Mouse (Mus musculus) cerebellum, adult 11 months (tissue): ENCODE results near the gene Smim24.

Experiments
- DNase-seq: peaks from one replicate; pipeline ENCODE4 v3.0.0; 2022

The Smim24 gene

GRCm38 (mm10) chr10:81423476-81424245 lies 30.8 kb downstream of the Smim24 start:
- DNase-seq, result peak; percentile 27

- peak; percentile 85 for DNase-seq
These were observed 31.6 kb downstream of the Smim24 start for GRCm38 (mm10) chr10:81424246-81425051.

- peak; percentile 66 for DNase-seq
These were observed 32.5 kb downstream of the Smim24 start for GRCm38 (mm10) chr10:81425236-81425850.

GRCm38 (mm10) chr10:81426081-81426671 lies 33.3 kb downstream of the Smim24 start:
- peak; percentile 56 for DNase-seq

- peak; percentile 71 for DNase-seq
These were observed 34.0 kb downstream of the Smim24 start for GRCm38 (mm10) chr10:81426897-81427296.

- DNase-seq, result no peak
These were observed 34.5 kb downstream of the Smim24 start for GRCm38 (mm10) chr10:81427327-81427726.

GRCm38 (mm10) chr10:81427804-81428506 lies 35.1 kb downstream of the Smim24 start:
- peak; percentile 69 for DNase-seq

- peak; percentile 32 for DNase-seq
These were observed 35.6 kb downstream of the Smim24 start for GRCm38 (mm10) chr10:81428507-81428870.

GRCm38 (mm10) chr10:81429092-81429491 lies 36.2 kb downstream of the Smim24 start:
- peak; percentile 34 for DNase-seq

- DNase-seq, result peak; percentile 73
These were observed 36.8 kb downstream of the Smim24 start for GRCm38 (mm10) chr10:81429605-81430061.

- DNase-seq, result peak; percentile 87
These were observed 37.4 kb downstream of the Smim24 start for GRCm38 (mm10) chr10:81430141-81430830.

GRCm38 (mm10) chr10:81430831-81431525 lies 38.1 kb downstream of the Smim24 start:
- DNase-seq, result peak; percentile 87

GRCm38 (mm10) chr10:81431526-81432168 lies 38.8 kb downstream of the Smim24 start:
- peak; percentile 67 for DNase-seq

GRCm38 (mm10) chr10:81432169-81432867 lies 39.5 kb downstream of the Smim24 start:
- no peak for DNase-seq

GRCm38 (mm10) chr10:81432868-81433262 lies 40.0 kb downstream of the Smim24 start:
- peak; percentile 93 for DNase-seq

- peak; percentile 62 for DNase-seq
These were observed 40.9 kb downstream of the Smim24 start for GRCm38 (mm10) chr10:81433541-81434289.

- DNase-seq, result no peak
These were observed 41.8 kb downstream of the Smim24 start for GRCm38 (mm10) chr10:81434361-81435263.

- DNase-seq, result peak; percentile 82
These were observed 42.6 kb downstream of the Smim24 start for GRCm38 (mm10) chr10:81435436-81435835.
